Mouse (Mus musculus): ENCODE measurements around the gene Hdac11. TPM values are rescaled to one million over a fixed set of nuclear protein-coding genes. Genes with fewer than 3 reads are reported as not detected.

Gene Hdac11
- 8.1 and 10.8 TPM in 2 replicates for polyA plus RNA-seq (2015; fragmentation: Nextera tagmentation; extraction: Ambion mirVana)

DNA sequence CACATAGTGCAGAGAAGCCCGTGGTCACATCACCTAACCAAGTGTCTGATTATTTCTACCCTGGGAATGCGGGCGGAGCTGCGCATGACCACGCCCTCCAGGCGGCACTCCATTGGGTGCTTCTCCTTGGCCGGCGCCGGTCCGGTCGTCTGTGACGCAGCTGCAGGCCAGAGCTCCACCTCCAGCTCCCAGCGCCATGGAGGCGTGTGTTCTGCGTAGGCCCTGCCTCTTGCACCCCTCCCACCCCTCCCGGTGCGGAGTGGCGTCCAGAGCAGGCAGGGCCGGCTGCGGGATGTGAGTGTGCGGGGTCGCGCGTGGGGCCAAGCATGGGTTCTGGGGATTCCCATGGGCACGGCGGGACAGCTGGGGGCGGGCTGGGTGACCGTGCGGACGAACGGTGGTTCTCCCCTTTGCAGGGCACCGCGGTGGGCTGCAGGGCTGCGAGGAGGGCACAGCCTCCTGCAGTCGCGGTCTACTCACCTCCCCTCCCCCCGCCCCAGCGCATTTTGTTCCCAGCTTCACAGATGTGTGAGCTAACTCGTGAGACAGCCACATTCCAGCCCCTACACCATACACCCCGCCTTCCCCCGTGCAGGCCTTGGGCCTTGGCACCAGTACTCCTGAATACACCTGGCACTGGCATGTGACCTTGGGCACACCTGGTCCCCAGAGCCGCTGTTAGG lies at the start of gene Hdac11:
Gene Hdac11 (plus strand): TSS at position 112 of the 683 bp plus-strand sequence.

DNA sequence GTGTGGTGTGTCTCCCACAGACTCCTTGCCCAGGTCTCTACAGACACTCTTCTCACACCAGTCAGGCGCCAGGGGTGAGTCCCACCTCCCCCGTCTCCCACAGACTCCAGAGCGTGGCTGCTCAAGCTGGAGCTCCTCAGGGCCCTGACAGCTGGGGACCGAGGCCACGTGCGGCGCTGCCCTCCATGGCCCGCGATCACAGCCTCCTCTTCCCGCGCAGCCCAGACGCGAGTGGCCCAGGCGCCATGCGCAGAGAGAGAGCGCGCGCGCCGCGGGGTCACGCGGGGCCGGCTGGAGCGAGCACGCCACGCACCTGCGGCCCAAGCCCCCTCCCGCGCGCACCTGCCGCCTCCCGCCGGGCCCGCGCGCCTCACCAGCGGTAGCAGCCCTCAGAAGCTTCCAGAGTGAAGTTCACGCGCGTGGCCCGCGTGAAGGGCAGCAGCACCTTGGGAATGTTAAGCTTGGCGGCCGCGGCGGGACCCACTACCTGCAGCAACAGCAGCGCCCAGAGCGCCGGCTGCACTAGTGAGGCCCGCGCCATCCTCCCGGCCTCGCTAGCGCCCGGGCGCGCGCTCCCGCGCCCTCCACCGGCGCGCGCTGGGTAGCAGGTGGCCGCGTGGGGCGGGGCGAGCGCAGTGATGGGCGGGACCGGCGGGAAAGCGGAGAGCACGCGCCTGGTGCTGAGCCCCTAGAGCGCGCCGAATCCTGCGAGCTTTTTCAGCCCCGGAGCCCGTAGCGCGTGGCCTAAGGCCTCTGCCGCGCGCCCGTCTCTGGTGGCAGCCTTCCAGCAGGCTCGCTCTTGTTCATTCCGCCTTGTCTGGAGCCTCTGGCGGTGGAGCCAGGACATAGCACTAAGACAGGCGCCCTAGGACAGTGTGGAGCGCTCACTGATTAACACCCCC lies 40.0 kb upstream of the Hdac11 start, which contains the start of gene Nup210:
Gene Nup210 (minus strand): TSS at position 586 of the 902 bp plus-strand sequence.

DNA sequence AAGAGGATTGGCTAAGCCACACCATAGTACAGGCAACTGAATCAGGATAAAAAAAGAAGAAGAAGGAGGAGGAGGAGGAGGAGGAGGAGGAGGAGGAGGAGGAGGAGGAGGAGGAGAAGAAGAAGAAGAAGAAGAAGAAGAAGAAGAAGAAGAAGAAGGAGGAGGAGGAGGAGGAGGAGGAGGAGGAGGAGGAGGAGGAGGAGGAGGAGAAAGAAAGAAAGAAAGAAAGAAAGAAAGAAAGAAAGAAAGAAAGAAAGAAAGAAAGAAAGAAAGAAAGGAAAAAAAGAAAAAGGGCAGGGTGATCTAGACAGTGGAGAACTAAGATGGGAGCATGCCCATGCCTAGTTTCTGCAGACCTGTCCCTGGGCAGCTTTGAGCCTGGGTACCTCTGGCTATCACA lies 55.7 kb downstream of the Hdac11 start, which contains the start of gene Fbln2:
Gene Fbln2 (plus strand): TSS at position 301 of the 400 bp plus-strand sequence.

Other genes with a start within 250 kb of the Hdac11 start
- gene Iqsec1, start 168.0 kb upstream of the Hdac11 start, polyA plus RNA-seq (2015; fragmentation: Nextera tagmentation; extraction: Ambion mirVana), result 9.8 and 10.3 TPM in 2 replicates
- gene Nup210, start 39.8 kb upstream of the Hdac11 start, polyA plus RNA-seq (2015; fragmentation: Nextera tagmentation; extraction: Ambion mirVana), result 5.2 and 7.5 TPM in 2 replicates
- gene Fbln2, start 55.8 kb downstream of the Hdac11 start, polyA plus RNA-seq (2015; fragmentation: Nextera tagmentation; extraction: Ambion mirVana), result 80.3 and 82.6 TPM in 2 replicates

Measured in skeletal muscle tissue, postnatal 0 days (tissue).